Mouse (Mus musculus): ENCODE measurements around the gene Olfr59. TPM values are rescaled to one million over a fixed set of nuclear protein-coding genes. Genes with fewer than 3 reads are reported as not detected.

The Olfr59 gene
- not detected in 2 replicates for polyA plus RNA-seq (2012; ENCODE audit: low replicate concordance)

GRCm38 (mm10) chr11:74283436-74283835 lies at the start of gene Olfr59:
Olfr59 (plus strand) TSS chr11:74283736.

GRCm38 (mm10) chr11:74259508-74259907 lies 24.0 kb upstream of the Olfr59 start, which contains the start of gene Olfr406:
Olfr406 (plus strand) TSS chr11:74259808.

GRCm38 (mm10) chr11:74337931-74338330 lies 54.4 kb downstream of the Olfr59 start, which contains the start of gene Olfr410:
Olfr410 (minus strand) TSS chr11:74338031.

Other genes with a start within 250 kb of the Olfr59 start
- not detected in 2 replicates for gene Olfr139, start 227.2 kb upstream of the Olfr59 start, polyA plus RNA-seq (2012; ENCODE audit: low replicate concordance)
- gene Olfr399, start 227.1 kb upstream of the Olfr59 start, polyA plus RNA-seq (2012; ENCODE audit: low replicate concordance), result 0.18 TPM in 1 of 2 replicates, not detected in the other
- 0.06 TPM in 1 of 2 replicates, not detected in the other for gene Zfp616, start 213.8 kb upstream of the Olfr59 start, polyA plus RNA-seq (2012; ENCODE audit: low replicate concordance)
- not detected in 2 replicates for gene Olfr401, start 170.0 kb upstream of the Olfr59 start, polyA plus RNA-seq (2012; ENCODE audit: low replicate concordance)
- gene Olfr402, start 130.2 kb upstream of the Olfr59 start, polyA plus RNA-seq (2012; ENCODE audit: low replicate concordance), result not detected in 2 replicates
- not detected in 2 replicates for gene Olfr403, start 97.5 kb upstream of the Olfr59 start, polyA plus RNA-seq (2012; ENCODE audit: low replicate concordance)
- not detected in 2 replicates for gene Olfr43, start 72.4 kb upstream of the Olfr59 start, polyA plus RNA-seq (2012; ENCODE audit: low replicate concordance)
- gene Olfr406, start 23.9 kb upstream of the Olfr59 start, polyA plus RNA-seq (2012; ENCODE audit: low replicate concordance), result not detected in 2 replicates
- gene Olfr410, start 54.3 kb downstream of the Olfr59 start, polyA plus RNA-seq (2012; ENCODE audit: low replicate concordance), result 0.05 TPM in 1 of 2 replicates, not detected in the other
- not detected in 2 replicates for gene Olfr411, start 68.9 kb downstream of the Olfr59 start, polyA plus RNA-seq (2012; ENCODE audit: low replicate concordance)
- not detected in 2 replicates for gene Olfr412, start 78.3 kb downstream of the Olfr59 start, polyA plus RNA-seq (2012; ENCODE audit: low replicate concordance)